Mouse (Mus musculus) granulocyte monocyte progenitor cell, adult 5-6 weeks (primary cell): Measurements from ENCODE around the gene Bend7. TPM values are rescaled to one million over a fixed set of nuclear protein-coding genes. Genes with fewer than 3 reads are reported as not detected.

Source experiments
- total RNA-seq, 2 experiments: library from RNA; stranded (forward) in 1 of 2; stranded (reverse) in 1 of 2; fragments of 200-712, 200-1000 nt in 1 of 2; fragments of >200 nt in 1 of 2; fragmentation: Nextera tagmentation in 1 of 2; gene quantifications; 2 replicates each; pipeline ENCODE4 v1.2.3; 2014 to 2017

Gene Bend7
- total RNA-seq, 2 experiments from 2014 or later = not detected

Other genes starting within 250 kb of the Bend7 start
- 36.8 and 38.4 TPM in 2 replicates for gene Prpf18, start 65.7 kb upstream of the Bend7 start, total RNA-seq (2014; fragmentation: Nextera tagmentation)
- gene Prpf18, start 65.7 kb upstream of the Bend7 start, total RNA-seq (2017) = 42.6 and 66.3 TPM in 2 replicates
- gene Sephs1, start 163.7 kb downstream of the Bend7 start, total RNA-seq (2014; fragmentation: Nextera tagmentation) = 37.5 and 40.6 TPM in 2 replicates
- 40.8 and 51.7 TPM in 2 replicates for gene Sephs1, start 163.7 kb downstream of the Bend7 start, total RNA-seq (2017)
- gene Phyh, start 201.2 kb downstream of the Bend7 start, total RNA-seq (2014; fragmentation: Nextera tagmentation) = 53.7 and 58.0 TPM in 2 replicates
- gene Phyh, start 201.2 kb downstream of the Bend7 start, total RNA-seq (2017) = 39.0 and 48.8 TPM in 2 replicates